Mouse (Mus musculus) olfactory bulb, adult 2 months (tissue): ENCODE results near the gene Nup210l. TPM values are rescaled to one million over a fixed set of nuclear protein-coding genes. Genes with fewer than 3 reads are reported as not detected.
A peak's percentile ranks its signal among the peaks of the same experiment; 100 is the strongest.
"Not testable (repeated sequence)": the region's sequence is repeated elsewhere in the genome, so short reads cannot be mapped to it uniquely, and the experiment has no call there.

Experiments
- H3K27ac ChIP-seq: fragments of 200-500 bp; 2 replicates; pipeline ENCODE4 v1.5.1; 2012; ENCODE audit warnings: low read depth, low read length; ENCODE audit not compliant: insufficient read depth
- H3K4me1 ChIP-seq: fragments of 200-500 bp; 2 replicates; pipeline ENCODE4 v1.6.1; 2012; ENCODE audit warnings: low read length; ENCODE audit not compliant: control insufficient read depth, insufficient read depth
- H3K4me3 ChIP-seq: fragments of 200-500 bp; 2 replicates; pipeline ENCODE4 v1.5.1; 2012; ENCODE audit warnings: mild to moderate bottlenecking, low read depth, low read length, moderate library complexity; ENCODE audit not compliant: insufficient read depth
- CTCF ChIP-seq: fragments of 200-500 bp; IDR thresholded peaks from 2 replicates; pipeline ENCODE4 v1.5.1; 2012; ENCODE audit warnings: low read depth, mild to moderate bottlenecking, low read length, moderate library complexity; ENCODE audit not compliant: insufficient read depth
- POLR2A ChIP-seq: fragments of 200-500 bp; IDR thresholded peaks from 2 replicates; pipeline ENCODE4 v1.6.1; 2012; ENCODE audit warnings: mild to moderate bottlenecking, low read depth, low read length, moderate library complexity; ENCODE audit not compliant: insufficient read depth
- WGBS: fragments of 180-500 bp; shearing (Covaris S2); methylation state at CpG from one replicate; pipeline ENCODE4 v1.1.7; 2018; 5-methylcytosine and 5-hydroxymethylcytosine counted together
- polyA plus RNA-seq: library from polyadenylated mRNA; stranded (reverse); fragments of >200 nt; gene quantifications from 2 replicates; pipeline ENCODE4 v1.2.4, GENCODE M21; 2012; ENCODE audit warnings: low replicate concordance; ENCODE audit not compliant: missing spikeins, insufficient read depth, insufficient read length

Gene Nup210l
- polyA plus RNA-seq, 1 experiment, result not detected

- 89% methylated on average over 10 of the region's 10 CpGs for WGBS
- TF ChIP-seq POLR2A, result no peak
- no peak for TF ChIP-seq CTCF
- peaks cover 7% of the 10 kb centered on the region; the same call in 1 of the 2 replicates for H3K4me1 ChIP-seq
- H3K4me3 ChIP-seq, result no peak overlapping the region
- H3K27ac ChIP-seq, result no peak overlapping the region
Observed at GRCm38 (mm10) chr3:90241669-90242358, 137.9 kb downstream of the Nup210l start.

- TF ChIP-seq POLR2A (no peak), CTCF (no peak)
- Histone ChIP-seq H3K27ac (no peak within 1 kb of the TSS), H3K4me1 (peaks cover 7% of the 10 kb centered on the region), H3K4me3 (no peak within 1 kb of the TSS)
- 11% methylated on average over 19 of the region's 19 CpGs for WGBS
Observed at GRCm38 (mm10) chr3:90242984-90243775, 139.2 kb downstream of the Nup210l start, which contains the start of gene Creb3l4. Creb3l4 (minus strand) TSS chr3:90243512.

GRCm38 (mm10) chr3:90245406-90245805 lies 141.5 kb downstream of the Nup210l start:
- Histone ChIP-seq H3K4me3 (no peak overlapping the region), H3K27ac (no peak overlapping the region), H3K4me1 (peaks cover 12% of the 10 kb centered on the region)
- 35% methylated on average over 2 of the region's 2 CpGs for WGBS
- TF ChIP-seq CTCF (no peak), POLR2A (no peak)

GRCm38 (mm10) chr3:90247630-90247959 lies 143.7 kb downstream of the Nup210l start:
- Histone ChIP-seq H3K4me3 (peak overlapping the region; percentile 45), H3K4me1 (peaks cover 12% of the 10 kb centered on the region), H3K27ac (peak overlapping the region; percentile 93)
- 0% methylated on average over 3 of the region's 3 CpGs for WGBS
- TF ChIP-seq POLR2A (no peak), CTCF (no peak)

- peak; percentile 51 for TF ChIP-seq POLR2A
- no peak for TF ChIP-seq CTCF
- Histone ChIP-seq H3K4me1 (peaks cover 7% of the 10 kb centered on the region), H3K4me3 (peak within 1 kb of the TSS; percentile 68), H3K27ac (peak within 1 kb of the TSS; percentile 93)
- under 1% methylated on average over 43 of the region's 44 CpGs for WGBS
Observed at GRCm38 (mm10) chr3:90247960-90248745, 144.2 kb downstream of the Nup210l start, which contains the start of gene Slc39a1. Slc39a1 (plus strand) TSS chr3:90248172.

GRCm38 (mm10) chr3:90248746-90249100 lies 144.8 kb downstream of the Nup210l start:
- Histone ChIP-seq H3K4me3 (peak overlapping the region; percentile 68), H3K27ac (0 out of 2 replicates have a peak overlapping the region, but pooled peaks have one; percentile 57), H3K4me1 (peaks cover 6% of the 10 kb centered on the region)
- 1% methylated on average over 10 of the region's 10 CpGs for WGBS
- TF ChIP-seq CTCF (no peak), POLR2A (no peak)

GRCm38 (mm10) chr3:90250791-90251190 lies 146.9 kb downstream of the Nup210l start:
- H3K27ac ChIP-seq, result no peak overlapping the region
- 86% methylated on average over 6 of the region's 6 CpGs for WGBS

GRCm38 (mm10) chr3:90251731-90252226 lies 147.8 kb downstream of the Nup210l start:
- WGBS, result 88% methylated on average over 11 of the region's 12 CpGs
- not testable (repeated sequence) for H3K4me3 ChIP-seq, H3K27ac ChIP-seq
- H3K4me1 ChIP-seq, result peaks cover 12% of the 10 kb centered on the region

More at GRCm38 (mm10) chr3:90250791-90251190, 146.9 kb downstream of the Nup210l start:
- H3K4me1 ChIP-seq, result peaks cover 7% of the 10 kb centered on the region
- TF ChIP-seq POLR2A, result no peak
- TF ChIP-seq CTCF, result no peak
- H3K4me3 ChIP-seq, result no peak overlapping the region

GRCm38 (mm10) chr3:90252659-90253058 lies 148.7 kb downstream of the Nup210l start:
- 85% methylated on average over 2 of the region's 2 CpGs for WGBS
- not testable (repeated sequence) for H3K27ac ChIP-seq
- H3K4me1 ChIP-seq, result peaks cover 12% of the 10 kb centered on the region

GRCm38 (mm10) chr3:90253174-90253573 lies 149.2 kb downstream of the Nup210l start:
- H3K4me1 ChIP-seq, result peaks cover 12% of the 10 kb centered on the region
- not testable (repeated sequence) for H3K27ac ChIP-seq, H3K4me3 ChIP-seq
- WGBS, result 65% methylated on average over 1 of the region's 1 CpGs

More at GRCm38 (mm10) chr3:90252659-90253058, 148.7 kb downstream of the Nup210l start:
- not testable (repeated sequence) for H3K4me3 ChIP-seq
